Mouse (Mus musculus): ENCODE measurements around the gene Unc119.
A peak's percentile ranks its signal among the peaks of the same experiment; 100 is the strongest.

- TF ChIP-seq CTCF (IDR thresholded peaks at IDR 0.05; ENCODE audit: low read depth), result 0 out of 2 replicates have a peak, but pooled peaks have one; percentile 24
- no peak for TF ChIP-seq EP300 (IDR thresholded peaks at IDR 0.05; ENCODE audit: low read depth)
Observed at GRCm38 (mm10) chr11:78322860-78323259, 20.4 kb upstream of the Unc119 start, which contains the start of gene Aldoc.
